Mouse (Mus musculus) CH12.LX (cell line): ENCODE results near the gene Dars.

Experiments used
- CTCF ChIP-seq, 2 experiments: IDR thresholded peaks in 1 of 2; conservative IDR thresholded peaks in 1 of 2; 2 replicates each; pipeline ENCODE4 v1.5.1; 2011 to 2012; ENCODE audit warnings: low read depth in 2 of 2, low read length in 2 of 2, improper control_type of control experiment in 1 of 2, inconsistent platforms in 1 of 2, mild to moderate bottlenecking in 1 of 2, moderate library complexity in 1 of 2
- E2F4 ChIP-seq: IDR thresholded peaks from 2 replicates; pipeline ENCODE4 v1.6.1; 2011; ENCODE audit warnings: low read depth, low read length, improper control_type of control experiment; ENCODE audit not compliant: insufficient replicate concordance
- EP300 ChIP-seq: IDR thresholded peaks from 2 replicates; pipeline ENCODE4 v1.6.1; 2011; ENCODE audit warnings: low read length, improper control_type of control experiment
- JUND ChIP-seq: conservative IDR thresholded peaks from 2 replicates; pipeline ENCODE4 v1.6.1; 2011; ENCODE audit warnings: low read depth, low read length, improper control_type of control experiment
- MAFK ChIP-seq: IDR thresholded peaks from 2 replicates; pipeline ENCODE4 v1.6.1; 2011; ENCODE audit warnings: low read length, improper control_type of control experiment; ENCODE audit not compliant: insufficient replicate concordance
- PAX5 ChIP-seq: IDR thresholded peaks from 2 replicates; pipeline ENCODE4 v1.6.1; 2012; ENCODE audit warnings: low read length, inconsistent platforms, mixed read lengths
- SMC3 ChIP-seq: IDR thresholded peaks from 2 replicates; pipeline ENCODE4 v1.6.1; 2011; ENCODE audit warnings: low read depth, low read length, improper control_type of control experiment
- TBP ChIP-seq: conservative IDR thresholded peaks from 2 replicates; pipeline ENCODE4 v1.6.1; 2011; ENCODE audit warnings: low read depth, low read length, improper control_type of control experiment
- TCF12 ChIP-seq: IDR thresholded peaks from 2 replicates; pipeline ENCODE4 v1.6.1; 2014; ENCODE audit warnings: low read depth, mild to moderate bottlenecking, inconsistent platforms, low read length, improper control_type of control experiment
- USF1 ChIP-seq: IDR thresholded peaks from 2 replicates; pipeline ENCODE4 v1.6.1; 2014; ENCODE audit warnings: low read depth, mild to moderate bottlenecking, inconsistent platforms, low read length, improper control_type of control experiment

DNA sequence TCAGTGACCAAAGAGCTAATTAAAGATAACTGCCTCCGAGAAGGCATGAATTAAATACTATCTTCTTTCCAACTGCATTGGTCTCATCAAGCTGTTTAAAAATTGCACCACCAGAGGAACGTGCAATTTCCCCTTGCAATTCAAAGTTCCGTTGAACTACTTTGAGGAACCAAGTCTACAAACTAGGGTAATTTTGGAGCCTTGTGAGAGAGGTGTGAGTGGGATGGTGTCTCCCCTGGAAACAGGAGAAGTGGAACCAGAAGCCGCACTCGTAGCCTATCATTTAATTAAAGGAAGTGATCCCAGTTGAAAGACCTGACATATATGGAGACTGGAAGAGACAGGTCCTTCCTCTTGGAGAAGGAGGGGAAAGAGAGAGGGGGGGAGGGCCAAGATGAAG lies 46.3 kb upstream of the Dars start:
- TF ChIP-seq PAX5 (no peak), TCF12 (no peak), CTCF (conservative IDR thresholded peaks at IDR 0.05 in 1 of 2, IDR thresholded peaks at IDR 0.05 in 1 of 2; ENCODE audit: low read depth in 2 of 2, low read length in 2 of 2) (no peak), MAFK (no peak), EP300 (no peak), JUND (no peak), TBP (no peak), USF1 (no peak), SMC3 (no peak), E2F4 (no peak)
